Mouse (Mus musculus): ENCODE results near the gene Ccnjl. TPM values are rescaled to one million over a fixed set of nuclear protein-coding genes. Genes with fewer than 3 reads are reported as not detected.

Ccnjl gene
- polyA plus RNA-seq, 1 experiment from 2014 or later, result 13.5 TPM

Other genes starting within 250 kb of the Ccnjl start
- gene Pttg1, start 102.5 kb upstream of the Ccnjl start, polyA plus RNA-seq (2015; fragmentation: Nextera tagmentation; extraction: Ambion mirVana), result 30.7 and 34.8 TPM in 2 replicates
- gene Slu7, start 95.0 kb upstream of the Ccnjl start, polyA plus RNA-seq (2015; fragmentation: Nextera tagmentation; extraction: Ambion mirVana), result 72.1 and 75.4 TPM in 2 replicates
- gene C1qtnf2, start 54.5 kb upstream of the Ccnjl start, polyA plus RNA-seq (2015; fragmentation: Nextera tagmentation; extraction: Ambion mirVana), result 5.3 and 5.4 TPM in 2 replicates
- gene 4933415A04Rik, start 58.3 kb downstream of the Ccnjl start, polyA plus RNA-seq (2015; fragmentation: Nextera tagmentation; extraction: Ambion mirVana), result 2.9 and 3.6 TPM in 2 replicates
- gene Fabp6, start 72.8 kb downstream of the Ccnjl start, polyA plus RNA-seq (2015; fragmentation: Nextera tagmentation; extraction: Ambion mirVana), result not detected in 2 replicates
- gene Pwwp2a, start 153.2 kb downstream of the Ccnjl start, polyA plus RNA-seq (2015; fragmentation: Nextera tagmentation; extraction: Ambion mirVana), result 28.8 and 33.4 TPM in 2 replicates
- 82.1 and 83.8 TPM in 2 replicates for gene Ttc1, start 219.2 kb downstream of the Ccnjl start, polyA plus RNA-seq (2015; fragmentation: Nextera tagmentation; extraction: Ambion mirVana)

Measured in forebrain, embryonic 15.5 days (tissue).